Mouse (Mus musculus) G1E (cell line): ENCODE measurements around the gene Stim1.

Experiments used
- CTCF ChIP-seq: IDR thresholded peaks from 2 replicates; pipeline ENCODE4 v1.5.1; 2012; ENCODE audit warnings: low read depth, low read length, inconsistent platforms, mixed read lengths
- GATA1 ChIP-seq: IDR thresholded peaks from 2 replicates; pipeline ENCODE4 v1.6.1; 2012; ENCODE audit warnings: borderline replicate concordance, low read length, inconsistent platforms, mixed read lengths
- TAL1 ChIP-seq: conservative IDR thresholded peaks from 2 replicates; pipeline ENCODE4 v1.6.1; 2012; ENCODE audit warnings: low read depth, low read length, inconsistent platforms, mixed read lengths

- TF ChIP-seq CTCF (no peak), GATA1 (no peak), TAL1 (no peak)
Measured at GRCm38 (mm10) chr7:102467566-102467965, 200.0 kb downstream of the Stim1 start.
